Mouse (Mus musculus): ENCODE results near the gene Oxt. TPM values are rescaled to one million over a fixed set of nuclear protein-coding genes. Genes with fewer than 3 reads are reported as not detected.

The Oxt gene
- total and polyA plus RNA-seq, 2 experiments from 2014 or later = 4.9 TPM; not detected in 1

GRCm38 (mm10) chr2:130577021-130577420 lies 1.0 kb downstream of the Oxt start:
- Histone ChIP-seq H3K9ac (replicated peaks; ENCODE audit: low read length) (no peak overlapping the region), H3K36me3 (ENCODE audit: insufficient read depth, low read length) (no peaks in the 10 kb centered on the region), H3K4me3 (ENCODE audit: low read length) (peak overlapping the region; percentile 19; the same call in 1 of the 2 replicates), H3K27ac (no peak overlapping the region), H3K4me1 (ENCODE audit: insufficient read depth, low read length) (peaks cover 13% of the 10 kb centered on the region), H3K9me3 (ENCODE audit: low read length) (no peaks in the 10 kb centered on the region), H3K4me2 (ENCODE audit: low read depth, low read length) (peak overlapping the region; percentile 49; the same call in 1 of the 2 replicates), H3K27me3 (ENCODE audit: insufficient read depth, low read length) (peaks cover 50% of the 10 kb centered on the region)
- ATAC-seq = no peak
- DNase-seq (ENCODE audit: low spot score) = no peak
- whole genome bisulfite sequencing = 4% methylated on average over 9 of the region's 9 CpGs
- TF ChIP-seq CTCF (IDR thresholded peaks at IDR 0.05; ENCODE audit: low read depth) = no peak

GRCm38 (mm10) chr2:130577632-130578031 lies 1.7 kb downstream of the Oxt start:
- TF ChIP-seq CTCF (IDR thresholded peaks at IDR 0.05; ENCODE audit: low read depth) = no peak
- H3K36me3 ChIP-seq (ENCODE audit: insufficient read depth, low read length) = no peaks in the 10 kb centered on the region
- H3K27ac ChIP-seq = no peak overlapping the region
- WGBS = 6% methylated on average over 12 of the region's 12 CpGs
- H3K4me2 ChIP-seq (ENCODE audit: low read depth, low read length) = 0 out of 2 replicates have a peak overlapping the region, but pooled peaks have one; percentile 23
- ATAC-seq (no peak), DNase-seq (ENCODE audit: low spot score) (no peak)
- no peak overlapping the region for H3K9ac ChIP-seq (replicated peaks; ENCODE audit: low read length)
- H3K9me3 ChIP-seq (ENCODE audit: low read length) = no peaks in the 10 kb centered on the region
- H3K4me3 ChIP-seq (ENCODE audit: low read length) = no peak overlapping the region
- H3K4me1 ChIP-seq (ENCODE audit: insufficient read depth, low read length) = peaks cover 13% of the 10 kb centered on the region
- peaks cover 54% of the 10 kb centered on the region for H3K27me3 ChIP-seq (ENCODE audit: insufficient read depth, low read length)

GRCm38 (mm10) chr2:130578148-130578547 lies 2.2 kb downstream of the Oxt start:
- peak; percentile 28 for DNase-seq (ENCODE audit: low spot score)
- H3K36me3 ChIP-seq (ENCODE audit: insufficient read depth, low read length) = no peaks in the 10 kb centered on the region
- no peak overlapping the region for H3K27ac ChIP-seq
- no peak overlapping the region for H3K4me3 ChIP-seq (ENCODE audit: low read length)
- peaks cover 13% of the 10 kb centered on the region for H3K4me1 ChIP-seq (ENCODE audit: insufficient read depth, low read length)
- peak; percentile 65 for TF ChIP-seq CTCF (IDR thresholded peaks at IDR 0.05; ENCODE audit: low read depth)
- H3K4me2 ChIP-seq (ENCODE audit: low read depth, low read length) = no peak overlapping the region
- 4% methylated on average over 11 of the region's 11 CpGs for WGBS
- H3K27me3 ChIP-seq (ENCODE audit: insufficient read depth, low read length) = peaks cover 54% of the 10 kb centered on the region
- no peak overlapping the region for H3K9ac ChIP-seq (replicated peaks; ENCODE audit: low read length)
- no peaks in the 10 kb centered on the region for H3K9me3 ChIP-seq (ENCODE audit: low read length)
- no peak for ATAC-seq

GRCm38 (mm10) chr2:130579791-130580190 lies 3.8 kb downstream of the Oxt start:
- H3K4me2 ChIP-seq (ENCODE audit: low read depth, low read length) = no peak overlapping the region
- H3K9me3 ChIP-seq (ENCODE audit: low read length) = no peaks in the 10 kb centered on the region
- H3K4me3 ChIP-seq (ENCODE audit: low read length) = no peak overlapping the region
- H3K27me3 ChIP-seq (ENCODE audit: insufficient read depth, low read length) = peaks cover 54% of the 10 kb centered on the region
- H3K4me1 ChIP-seq (ENCODE audit: insufficient read depth, low read length) = peaks cover 13% of the 10 kb centered on the region
- ATAC-seq = no peak
- TF ChIP-seq CTCF (IDR thresholded peaks at IDR 0.05; ENCODE audit: low read depth) = no peak
- H3K36me3 ChIP-seq (ENCODE audit: insufficient read depth, low read length) = no peaks in the 10 kb centered on the region
- WGBS = 5% methylated on average over 8 of the region's 8 CpGs
- H3K9ac ChIP-seq (replicated peaks; ENCODE audit: low read length) = no peak overlapping the region
- DNase-seq (ENCODE audit: low spot score) = no peak
- no peak overlapping the region for H3K27ac ChIP-seq

- H3K9ac ChIP-seq (replicated peaks; ENCODE audit: low read length) = 0 out of 2 replicates have a peak overlapping the region, but pooled peaks have one; percentile 33
- no peaks in the 10 kb centered on the region for H3K36me3 ChIP-seq (ENCODE audit: insufficient read depth, low read length)
- H3K4me2 ChIP-seq (ENCODE audit: low read depth, low read length) = peak overlapping the region; percentile 49
- no peak for TF ChIP-seq CTCF (IDR thresholded peaks at IDR 0.05; ENCODE audit: low read depth)
- ATAC-seq = no peak
- peak overlapping the region; percentile 27 for H3K4me3 ChIP-seq (ENCODE audit: low read length)
- no peaks in the 10 kb centered on the region for H3K9me3 ChIP-seq (ENCODE audit: low read length)
- peaks cover 13% of the 10 kb centered on the region for H3K4me1 ChIP-seq (ENCODE audit: insufficient read depth, low read length)
- H3K27ac ChIP-seq = no peak overlapping the region
- WGBS = 5% methylated on average over 16 of the region's 16 CpGs
- DNase-seq (ENCODE audit: low spot score) = no peak
- H3K27me3 ChIP-seq (ENCODE audit: insufficient read depth, low read length) = peaks cover 47% of the 10 kb centered on the region
Measured at GRCm38 (mm10) chr2:130581201-130581600, 5.2 kb downstream of the Oxt start.

GRCm38 (mm10) chr2:130582552-130582951 lies 6.6 kb downstream of the Oxt start, which contains the start of gene Avp:
Gene Avp (minus strand): TSS chr2:130582554.
- Histone ChIP-seq H3K36me3 (ENCODE audit: insufficient read depth, low read length) (no peaks in the 10 kb centered on the region), H3K9ac (replicated peaks; ENCODE audit: low read length) (no peak within 1 kb of the TSS), H3K27ac (no peak within 1 kb of the TSS), H3K9me3 (ENCODE audit: low read length) (no peaks in the 10 kb centered on the region), H3K4me2 (ENCODE audit: low read depth, low read length) (no peak within 1 kb of the TSS), H3K27me3 (ENCODE audit: insufficient read depth, low read length) (peaks cover 41% of the 10 kb centered on the region), H3K4me1 (ENCODE audit: insufficient read depth, low read length) (0 out of 2 replicates have a peak, but pooled peaks cover 8% of the 10 kb centered on the region), H3K4me3 (ENCODE audit: low read length) (peak within 1 kb of the TSS; percentile 27; the same call in 1 of the 2 replicates)
- ATAC-seq (no peak), DNase-seq (ENCODE audit: low spot score) (no peak)
- WGBS = 32% methylated on average over 10 of the region's 10 CpGs
- TF ChIP-seq CTCF (IDR thresholded peaks at IDR 0.05; ENCODE audit: low read depth) = no peak

- ATAC-seq = no peak
Measured at GRCm38 (mm10) chr2:130583902-130584560, 8.1 kb downstream of the Oxt start.

More at GRCm38 (mm10) chr2:130583902-130584560, 8.1 kb downstream of the Oxt start:
- H3K9ac ChIP-seq (replicated peaks; ENCODE audit: low read length) = no peak overlapping the region
- H3K27ac ChIP-seq = no peak overlapping the region
- no peak overlapping the region for H3K4me2 ChIP-seq (ENCODE audit: low read depth, low read length)
- no peak for TF ChIP-seq CTCF (IDR thresholded peaks at IDR 0.05; ENCODE audit: low read depth)
- H3K27me3 ChIP-seq (ENCODE audit: insufficient read depth, low read length) = peaks cover 31% of the 10 kb centered on the region
- H3K36me3 ChIP-seq (ENCODE audit: insufficient read depth, low read length) = no peaks in the 10 kb centered on the region
- no peaks in the 10 kb centered on the region for H3K9me3 ChIP-seq (ENCODE audit: low read length)
- 0 out of 2 replicates have a peak, but pooled peaks cover 8% of the 10 kb centered on the region for H3K4me1 ChIP-seq (ENCODE audit: insufficient read depth, low read length)
- no peak overlapping the region for H3K4me3 ChIP-seq (ENCODE audit: low read length)
- WGBS = 73% methylated on average over 10 of the region's 10 CpGs
- DNase-seq (ENCODE audit: low spot score) = no peak
